Mouse (Mus musculus): ENCODE results near the gene A630076J17Rik. TPM values are rescaled to one million over a fixed set of nuclear protein-coding genes. Genes with fewer than 3 reads are reported as not detected.

A630076J17Rik gene
- total and polyA plus RNA-seq, 2 experiments from 2014 or later: not detected

DNA sequence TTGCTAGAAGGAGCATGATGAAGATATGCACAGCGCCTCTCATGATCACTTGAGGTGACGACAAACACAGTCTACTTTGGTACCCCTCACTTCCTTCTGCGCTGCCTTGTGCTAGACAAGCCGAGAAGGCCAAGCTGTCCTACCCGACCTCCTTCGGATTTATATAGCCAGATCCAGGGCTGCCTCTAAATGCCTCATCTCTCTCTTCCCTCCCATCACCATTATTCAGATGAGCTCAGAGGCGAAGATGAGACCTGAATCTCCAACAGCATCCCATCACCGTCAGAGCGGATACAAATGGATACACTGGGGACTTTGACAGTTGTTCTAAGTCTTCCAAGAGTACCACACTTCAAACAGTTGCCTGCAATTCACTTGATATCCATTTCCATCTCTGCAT is 9.2 kb downstream of the A630076J17Rik start, which contains the start of gene Prok1:
TSS of gene Prok1 (minus strand) at position 101 of the 400 bp plus-strand sequence.
- peaks cover 3% of the 10 kb centered on the region; the same call in 1 of the 2 replicates for H3K4me1 ChIP-seq (ENCODE audit: insufficient read depth, low read length)
- TF ChIP-seq CTCF (IDR thresholded peaks at IDR 0.05; ENCODE audit: low read depth): no peak
- H3K4me3 ChIP-seq (ENCODE audit: low read length): no peak within 1 kb of the TSS
- 92% methylated on average over 9 of the region's 9 CpGs for WGBS
- H3K9me3 ChIP-seq (ENCODE audit: low read length): no peaks in the 10 kb centered on the region
- H3K27me3 ChIP-seq (ENCODE audit: insufficient read depth, low read length): no peaks in the 10 kb centered on the region
- no peaks in the 10 kb centered on the region for H3K36me3 ChIP-seq (ENCODE audit: insufficient read depth, low read length)
- no peak within 1 kb of the TSS for H3K27ac ChIP-seq
- ATAC-seq: no peak
- no peak for DNase-seq (ENCODE audit: low spot score)
- no peak within 1 kb of the TSS for H3K9ac ChIP-seq (replicated peaks; ENCODE audit: low read length)
- no peak within 1 kb of the TSS for H3K4me2 ChIP-seq (ENCODE audit: low read depth, low read length)

DNA sequence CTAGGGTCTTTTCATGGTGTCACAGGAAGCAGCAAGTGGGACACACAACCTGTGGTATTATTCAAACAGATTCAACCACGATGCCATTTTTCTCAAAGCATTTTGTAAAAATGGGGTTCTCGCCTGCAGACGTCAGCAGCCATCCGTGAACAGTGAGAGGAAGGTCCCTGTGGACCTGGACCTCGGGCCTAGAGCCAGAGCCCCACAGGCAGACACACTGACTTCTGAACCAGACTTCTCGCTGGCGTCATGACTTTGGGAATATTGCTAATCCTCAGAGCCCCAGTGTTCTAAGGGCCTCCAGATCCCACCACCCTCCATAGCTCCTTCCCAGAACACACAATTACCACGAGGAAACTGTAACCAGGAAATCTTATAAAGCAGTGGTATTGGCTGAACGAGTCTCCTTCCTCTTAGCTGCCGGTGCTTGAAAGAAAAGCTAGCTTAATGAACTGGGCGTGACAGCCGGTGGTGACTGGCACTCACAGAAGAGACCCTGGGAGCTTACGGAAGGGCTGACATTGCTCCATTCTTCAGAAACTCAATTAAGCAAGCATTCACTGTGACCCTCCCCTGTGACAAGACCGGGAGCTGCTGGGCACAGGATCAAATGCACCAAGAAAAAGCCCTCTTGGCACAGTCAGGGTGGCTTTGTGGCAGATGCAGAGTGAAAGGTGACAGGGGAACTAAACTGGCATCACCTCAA is 11.1 kb downstream of the A630076J17Rik start:
- TF ChIP-seq CTCF (IDR thresholded peaks at IDR 0.05; ENCODE audit: low read depth): no peak
- Histone ChIP-seq H3K4me1 (ENCODE audit: insufficient read depth, low read length) (peaks cover 3% of the 10 kb centered on the region; the same call in 1 of the 2 replicates), H3K36me3 (ENCODE audit: insufficient read depth, low read length) (no peaks in the 10 kb centered on the region), H3K9me3 (ENCODE audit: low read length) (no peaks in the 10 kb centered on the region), H3K9ac (replicated peaks; ENCODE audit: low read length) (0 out of 2 replicates have a peak overlapping the region, but pooled peaks have one; percentile 13), H3K4me2 (ENCODE audit: low read depth, low read length) (peak overlapping the region; percentile 16), H3K27ac (no peak overlapping the region), H3K27me3 (ENCODE audit: insufficient read depth, low read length) (no peaks in the 10 kb centered on the region), H3K4me3 (ENCODE audit: low read length) (no peak overlapping the region)
- WGBS: 22% methylated on average over 14 of the region's 14 CpGs
- DNase-seq (ENCODE audit: low spot score): peak; percentile 38
- 0 out of 2 replicates have a peak, but pooled peaks have one; percentile 12 for ATAC-seq

GRCm38 (mm10) chr3:107246876-107247275 is 16.5 kb downstream of the A630076J17Rik start:
- H3K27ac ChIP-seq: no peak overlapping the region
- no peaks in the 10 kb centered on the region for H3K27me3 ChIP-seq (ENCODE audit: insufficient read depth, low read length)
- H3K9me3 ChIP-seq (ENCODE audit: low read length): no peaks in the 10 kb centered on the region
- H3K4me1 ChIP-seq (ENCODE audit: insufficient read depth, low read length): peaks cover under 1% of the 10 kb centered on the region; the same call in 1 of the 2 replicates
- no peaks in the 10 kb centered on the region for H3K36me3 ChIP-seq (ENCODE audit: insufficient read depth, low read length)
- DNase-seq (ENCODE audit: low spot score) (no peak), ATAC-seq (no peak)
- no peak overlapping the region for H3K4me3 ChIP-seq (ENCODE audit: low read length)
- no peak overlapping the region for H3K9ac ChIP-seq (replicated peaks; ENCODE audit: low read length)
- no peak overlapping the region for H3K4me2 ChIP-seq (ENCODE audit: low read depth, low read length)
- 79% methylated on average over 6 of the region's 6 CpGs for WGBS
- no peak for TF ChIP-seq CTCF (IDR thresholded peaks at IDR 0.05; ENCODE audit: low read depth)

- DNase-seq (ENCODE audit: low spot score) (no peak), ATAC-seq (no peak)
- Histone ChIP-seq H3K4me3 (ENCODE audit: low read length) (no peak overlapping the region), H3K27me3 (ENCODE audit: insufficient read depth, low read length) (no peaks in the 10 kb centered on the region), H3K36me3 (ENCODE audit: insufficient read depth, low read length) (no peaks in the 10 kb centered on the region), H3K4me2 (ENCODE audit: low read depth, low read length) (no peak overlapping the region), H3K9me3 (ENCODE audit: low read length) (no peaks in the 10 kb centered on the region), H3K9ac (replicated peaks; ENCODE audit: low read length) (no peak overlapping the region), H3K4me1 (ENCODE audit: insufficient read depth, low read length) (no peaks in the 10 kb centered on the region), H3K27ac (no peak overlapping the region)
- TF ChIP-seq CTCF (IDR thresholded peaks at IDR 0.05; ENCODE audit: low read depth): no peak
- WGBS: 67% methylated on average over 3 of the region's 3 CpGs
These were observed 18.6 kb downstream of the A630076J17Rik start for GRCm38 (mm10) chr3:107249042-107249441.

- H3K9me3 ChIP-seq (ENCODE audit: low read length): no peaks in the 10 kb centered on the region
- H3K27me3 ChIP-seq (ENCODE audit: insufficient read depth, low read length): no peaks in the 10 kb centered on the region
- H3K4me1 ChIP-seq (ENCODE audit: insufficient read depth, low read length): no peaks in the 10 kb centered on the region
- no peaks in the 10 kb centered on the region for H3K36me3 ChIP-seq (ENCODE audit: insufficient read depth, low read length)
- H3K27ac ChIP-seq: no peak overlapping the region
- no peak for DNase-seq (ENCODE audit: low spot score)
- H3K9ac ChIP-seq (replicated peaks; ENCODE audit: low read length): no peak overlapping the region
- TF ChIP-seq CTCF (IDR thresholded peaks at IDR 0.05; ENCODE audit: low read depth): no peak
- 78% methylated on average over 2 of the region's 2 CpGs for WGBS
- no peak for ATAC-seq
- no peak overlapping the region for H3K4me2 ChIP-seq (ENCODE audit: low read depth, low read length)
- no peak overlapping the region for H3K4me3 ChIP-seq (ENCODE audit: low read length)
These were observed 19.9 kb downstream of the A630076J17Rik start for GRCm38 (mm10) chr3:107250320-107250719.

- DNase-seq (ENCODE audit: low spot score) (no peak), ATAC-seq (no peak)
- H3K27ac ChIP-seq: no peak overlapping the region
- H3K4me1 ChIP-seq (ENCODE audit: insufficient read depth, low read length): no peaks in the 10 kb centered on the region
- H3K4me2 ChIP-seq (ENCODE audit: low read depth, low read length): no peak overlapping the region
- no peak overlapping the region for H3K4me3 ChIP-seq (ENCODE audit: low read length)
- TF ChIP-seq CTCF (IDR thresholded peaks at IDR 0.05; ENCODE audit: low read depth): no peak
- H3K27me3 ChIP-seq (ENCODE audit: insufficient read depth, low read length): no peaks in the 10 kb centered on the region
- H3K9ac ChIP-seq (replicated peaks; ENCODE audit: low read length): no peak overlapping the region
- no peaks in the 10 kb centered on the region for H3K9me3 ChIP-seq (ENCODE audit: low read length)
- H3K36me3 ChIP-seq (ENCODE audit: insufficient read depth, low read length): no peaks in the 10 kb centered on the region
- WGBS: 48% methylated on average over 4 of the region's 4 CpGs
These were observed 21.6 kb downstream of the A630076J17Rik start for GRCm38 (mm10) chr3:107252035-107252434.

DNA sequence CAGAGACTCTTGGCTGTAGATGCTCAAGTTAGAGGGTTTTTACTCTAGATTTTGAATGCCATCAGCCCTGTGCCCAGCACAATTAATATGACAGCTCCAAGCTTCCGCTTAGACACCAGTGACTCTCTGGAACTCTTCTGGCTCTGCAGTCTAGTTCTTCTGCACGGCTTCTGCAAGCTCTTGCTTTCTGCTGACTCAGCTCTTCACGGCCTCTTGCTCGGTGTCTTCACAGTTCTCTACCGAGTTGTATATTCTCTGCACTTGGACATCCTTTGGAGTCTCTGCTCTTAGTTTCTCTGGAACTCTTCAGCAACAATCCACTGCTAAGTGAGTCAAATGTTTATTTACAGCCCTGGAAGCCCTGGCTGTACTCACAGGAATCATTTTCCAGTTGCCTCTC is 23.5 kb downstream of the A630076J17Rik start:
- H3K4me2 ChIP-seq (ENCODE audit: low read depth, low read length): no peak overlapping the region
- TF ChIP-seq CTCF (IDR thresholded peaks at IDR 0.05; ENCODE audit: low read depth): no peak
- no peaks in the 10 kb centered on the region for H3K9me3 ChIP-seq (ENCODE audit: low read length)
- no peak overlapping the region for H3K27ac ChIP-seq
- no peaks in the 10 kb centered on the region for H3K27me3 ChIP-seq (ENCODE audit: insufficient read depth, low read length)
- ATAC-seq: no peak
- H3K4me3 ChIP-seq (ENCODE audit: low read length): no peak overlapping the region
- H3K9ac ChIP-seq (replicated peaks; ENCODE audit: low read length): no peak overlapping the region
- DNase-seq (ENCODE audit: low spot score): no peak
- 76% methylated on average over 5 of the region's 5 CpGs for WGBS
- H3K4me1 ChIP-seq (ENCODE audit: insufficient read depth, low read length): no peaks in the 10 kb centered on the region
- H3K36me3 ChIP-seq (ENCODE audit: insufficient read depth, low read length): no peaks in the 10 kb centered on the region

Measured in hindbrain, postnatal 0 days (tissue).